Mouse (Mus musculus) brain, adult 10 weeks (tissue): ENCODE data around the gene Fuca1. TPM values are rescaled to one million over a fixed set of nuclear protein-coding genes. Genes with fewer than 3 reads are reported as not detected.

Source experiments
- polyA plus RNA-seq: library from polyadenylated mRNA; stranded (reverse); fragments of 350-450 nt; fragmentation: Illumina TruSeq; extraction: RNeasy Lipid Tissue Mini Kit (QIAGEN cat#74804); gene quantifications from one replicate; pipeline ENCODE4 v1.2.3, GENCODE M21; 2015; ENCODE audit warnings: low read depth, low replicate concordance

Fuca1 gene
- 77.6 TPM for polyA plus RNA-seq

GRCm38 (mm10) chr4:135920304-135921241 lies at the start of gene Fuca1:
Gene Fuca1, plus strand, starts transcription at chr4:135920735.

GRCm38 (mm10) chr4:135873526-135874202 lies 46.9 kb upstream of the Fuca1 start, which contains the start of gene Pnrc2:
Gene Pnrc2, minus strand, starts transcription at chr4:135873850.

GRCm38 (mm10) chr4:135895071-135895571 lies 25.4 kb upstream of the Fuca1 start, which contains the start of gene Cnr2:
Gene Cnr2, plus strand, starts transcription at chr4:135895394.

GRCm38 (mm10) chr4:135946278-135946658 lies 25.7 kb downstream of the Fuca1 start, which contains the start of gene Hmgcl:
Gene Hmgcl, plus strand, starts transcription at chr4:135946448.

GRCm38 (mm10) chr4:135963457-135964193 lies 43.1 kb downstream of the Fuca1 start, which contains the start of gene Gale:
Gene Gale, plus strand, starts transcription at chr4:135963727.

GRCm38 (mm10) chr4:135972556-135972906 lies 52.0 kb downstream of the Fuca1 start, which contains the start of gene Lypla2:
Gene Lypla2, minus strand, starts transcription at chr4:135972626.

GRCm38 (mm10) chr4:135986943-135987710 lies 66.6 kb downstream of the Fuca1 start, which contains the start of gene Pithd1:
Gene Pithd1, minus strand, starts transcription at chr4:135987264.

Other genes with a start within 250 kb of the Fuca1 start
- gene Ifnlr1, start 234.4 kb upstream of the Fuca1 start, polyA plus RNA-seq, result 0.13 TPM
- not detected for gene Il22ra1, start 192.6 kb upstream of the Fuca1 start, polyA plus RNA-seq
- 2.1 TPM for gene Myom3, start 161.0 kb upstream of the Fuca1 start, polyA plus RNA-seq
- gene Srsf10, start 65.0 kb upstream of the Fuca1 start, polyA plus RNA-seq, result 74.7 TPM
- 80.8 TPM for gene Pnrc2, start 46.9 kb upstream of the Fuca1 start, polyA plus RNA-seq
- gene Cnr2, start 25.3 kb upstream of the Fuca1 start, polyA plus RNA-seq, result 0.19 TPM
- gene Hmgcl, start 25.7 kb downstream of the Fuca1 start, polyA plus RNA-seq, result 50.6 TPM
- gene Gale, start 43.0 kb downstream of the Fuca1 start, polyA plus RNA-seq, result 22.5 TPM
- gene Lypla2, start 51.9 kb downstream of the Fuca1 start, polyA plus RNA-seq, result 89.5 TPM
- gene Pithd1, start 66.5 kb downstream of the Fuca1 start, polyA plus RNA-seq, result 110 TPM
- 15.8 TPM for gene Eloa, start 101.0 kb downstream of the Fuca1 start, polyA plus RNA-seq
- gene Rpl11, start 132.7 kb downstream of the Fuca1 start, polyA plus RNA-seq, result 843 TPM
- gene Id3, start 222.8 kb downstream of the Fuca1 start, polyA plus RNA-seq, result 54.0 TPM